Mouse (Mus musculus) embryonic facial prominence, embryonic 13.5 days (tissue): ENCODE data around the gene Hip1. TPM values are rescaled to one million over a fixed set of nuclear protein-coding genes. Genes with fewer than 3 reads are reported as not detected.
A peak's percentile ranks its signal among the peaks of the same experiment; 100 is the strongest.

Source experiments
- ATAC-seq: fragments of 200-750 bp; cut with Nextera tagmentation; 2 replicates; pipeline ENCODE4 v1.8.0; 2017; ENCODE audit warnings: low read depth; ENCODE audit not compliant: insufficient number of reproducible peaks, insufficient read depth, low FRiP score, low TSS enrichment
- H3K27ac ChIP-seq: fragments of 300-500 bp; sonication (generic); 2 replicates; pipeline ENCODE4 v1.5.1; 2015; ENCODE audit warnings: moderate library complexity, mild to moderate bottlenecking, inconsistent platforms
- H3K27me3 ChIP-seq: fragments of 300-500 bp; sonication (generic); 2 replicates; pipeline ENCODE4 v1.6.1; 2015; ENCODE audit warnings: mild to moderate bottlenecking, inconsistent platforms
- H3K36me3 ChIP-seq: fragments of 300-500 bp; sonication (generic); 2 replicates; pipeline ENCODE4 v1.6.1; 2015; ENCODE audit warnings: mild to moderate bottlenecking, inconsistent platforms
- H3K4me1 ChIP-seq: fragments of 300-500 bp; sonication (generic); 2 replicates; pipeline ENCODE4 v1.6.1; 2015; ENCODE audit warnings: inconsistent platforms
- H3K4me2 ChIP-seq: fragments of 300-500 bp; sonication (generic); 2 replicates; pipeline ENCODE4 v1.6.1; 2015; ENCODE audit warnings: moderate library complexity, mild to moderate bottlenecking, inconsistent platforms
- H3K4me3 ChIP-seq: fragments of 300-500 bp; sonication (generic); 2 replicates; pipeline ENCODE4 v1.5.1; 2015; ENCODE audit warnings: mild to moderate bottlenecking, inconsistent platforms
- H3K9ac ChIP-seq: fragments of 300-500 bp; sonication (generic); 2 replicates; pipeline ENCODE4 v1.6.1; 2015; ENCODE audit warnings: mild to moderate bottlenecking, inconsistent platforms
- H3K9me3 ChIP-seq: fragments of 300-500 bp; sonication (generic); 2 replicates; pipeline ENCODE4 v1.6.1; 2016; ENCODE audit warnings: inconsistent platforms
- WGBS: fragments of 180-500 bp; shearing (Covaris S2); methylation state at CpG from one replicate; pipeline ENCODE4 v1.1.7; 2015; ENCODE audit warnings: mixed read lengths; 5-methylcytosine and 5-hydroxymethylcytosine counted together
- polyA plus RNA-seq: library from polyadenylated mRNA; unstranded; fragments of >200 nt; fragmentation: Nextera tagmentation; extraction: Ambion mirVana; gene quantifications from 2 replicates; pipeline ENCODE4 v1.2.1, GENCODE M21; 2015

Gene Hip1
- polyA plus RNA-seq, 1 experiment from 2014 or later, result 37.9 TPM

DNA sequence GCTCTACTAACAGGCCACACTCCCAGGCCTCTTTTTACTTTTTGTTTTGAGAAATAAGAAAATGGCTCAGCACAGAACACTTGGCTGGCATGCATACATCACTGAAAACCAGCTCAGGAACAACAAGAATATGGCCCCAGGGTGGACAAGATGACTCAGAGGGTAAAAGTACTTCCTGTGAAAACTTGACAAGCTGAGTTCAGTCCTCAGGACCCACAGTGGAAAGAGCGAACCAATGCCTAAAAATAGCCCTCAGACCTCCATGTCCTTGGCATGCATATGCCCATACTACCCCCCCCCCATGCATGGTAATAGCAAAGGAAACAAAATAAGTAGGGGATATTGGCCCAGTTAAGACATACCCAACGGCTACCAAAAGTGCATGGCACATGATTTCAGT is 15.0 kb downstream of the Hip1 start:
- ATAC-seq, result no peak
- Histone ChIP-seq H3K27ac (no peak overlapping the region), H3K4me2 (no peak overlapping the region), H3K9ac (no peak overlapping the region), H3K4me3 (no peak overlapping the region), H3K36me3 (0 out of 2 replicates have a peak, but pooled peaks cover 8% of the 10 kb centered on the region), H3K27me3 (no peaks in the 10 kb centered on the region), H3K4me1 (no peaks in the 10 kb centered on the region), H3K9me3 (no peaks in the 10 kb centered on the region)
- 72% methylated on average over 2 of the region's 2 CpGs for WGBS

DNA sequence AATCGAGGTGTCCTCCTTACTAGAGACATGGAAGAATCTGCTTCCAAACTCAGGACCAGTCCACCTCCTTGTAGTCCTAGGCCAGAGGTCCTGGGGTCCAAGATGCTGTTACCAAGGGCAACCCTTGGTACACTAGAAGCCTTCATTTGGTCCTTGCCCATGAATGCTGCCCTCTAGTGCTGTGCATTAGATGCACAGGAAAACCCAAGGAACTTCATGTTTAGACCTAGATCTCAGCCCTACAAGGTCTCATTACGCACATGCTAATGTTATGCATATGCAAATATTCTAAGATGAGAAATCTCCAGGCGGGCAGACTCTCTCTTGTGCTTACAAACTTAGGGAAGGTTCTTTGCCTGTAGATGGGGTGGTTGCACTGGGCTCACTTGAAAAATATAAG is 15.6 kb downstream of the Hip1 start:
- H3K4me3 ChIP-seq, result no peak overlapping the region
- WGBS, result 76% methylated on average over 3 of the region's 3 CpGs
- H3K9me3 ChIP-seq, result no peaks in the 10 kb centered on the region
- no peak overlapping the region for H3K9ac ChIP-seq
- no peak overlapping the region for H3K27ac ChIP-seq
- H3K4me2 ChIP-seq, result no peak overlapping the region
- H3K4me1 ChIP-seq, result no peaks in the 10 kb centered on the region
- no peak for ATAC-seq
- 0 out of 2 replicates have a peak, but pooled peaks cover 8% of the 10 kb centered on the region for H3K36me3 ChIP-seq
- no peaks in the 10 kb centered on the region for H3K27me3 ChIP-seq

DNA sequence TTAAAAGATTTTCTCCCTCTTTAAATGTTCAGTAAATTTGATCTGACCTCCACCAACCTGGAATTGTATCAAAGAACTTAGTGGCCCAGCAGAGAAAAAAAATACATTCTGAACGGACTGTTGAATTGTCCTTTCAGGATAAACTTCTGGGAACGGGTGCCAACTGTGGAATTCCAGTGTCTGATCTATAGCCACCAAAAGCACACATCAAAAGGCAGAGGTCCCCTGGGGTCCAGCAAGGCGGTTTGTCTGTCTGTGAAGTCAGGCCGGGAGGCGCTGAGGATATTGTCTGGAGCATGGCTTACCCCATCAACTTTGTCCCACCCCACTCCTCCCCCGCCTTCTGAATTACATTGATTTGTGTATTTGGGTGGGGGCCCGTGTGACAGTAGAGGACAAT is 16.9 kb downstream of the Hip1 start:
- Histone ChIP-seq H3K4me3 (no peak overlapping the region), H3K4me2 (no peak overlapping the region), H3K27me3 (no peaks in the 10 kb centered on the region), H3K36me3 (0 out of 2 replicates have a peak, but pooled peaks cover 8% of the 10 kb centered on the region), H3K4me1 (no peaks in the 10 kb centered on the region), H3K9ac (no peak overlapping the region), H3K9me3 (no peaks in the 10 kb centered on the region), H3K27ac (no peak overlapping the region)
- no peak for ATAC-seq
- 60% methylated on average over 7 of the region's 7 CpGs for WGBS

GRCm38 (mm10) chr5:135524660-135525560 is 20.0 kb downstream of the Hip1 start:
- Histone ChIP-seq H3K9me3 (no peaks in the 10 kb centered on the region), H3K4me1 (no peaks in the 10 kb centered on the region), H3K4me2 (no peak overlapping the region), H3K4me3 (no peak overlapping the region), H3K36me3 (no peaks in the 10 kb centered on the region), H3K27me3 (no peaks in the 10 kb centered on the region), H3K9ac (no peak overlapping the region), H3K27ac (0 out of 2 replicates have a peak overlapping the region, but pooled peaks have one; percentile 11)
- WGBS, result 78% methylated on average over 11 of the region's 11 CpGs
- ATAC-seq, result no peak

GRCm38 (mm10) chr5:135524087-135524486 is 20.8 kb downstream of the Hip1 start:
- Histone ChIP-seq H3K36me3 (no peaks in the 10 kb centered on the region), H3K4me1 (no peaks in the 10 kb centered on the region), H3K9ac (no peak overlapping the region), H3K4me2 (no peak overlapping the region), H3K9me3 (no peaks in the 10 kb centered on the region), H3K27me3 (no peaks in the 10 kb centered on the region), H3K27ac (no peak overlapping the region), H3K4me3 (no peak overlapping the region)
- ATAC-seq, result no peak
- WGBS, result 84% methylated on average over 2 of the region's 2 CpGs

- Histone ChIP-seq H3K4me1 (no peaks in the 10 kb centered on the region), H3K4me3 (no peak overlapping the region), H3K4me2 (no peak overlapping the region), H3K27me3 (no peaks in the 10 kb centered on the region), H3K9ac (no peak overlapping the region), H3K9me3 (no peaks in the 10 kb centered on the region), H3K36me3 (peaks cover under 1% of the 10 kb centered on the region; the same call in 1 of the 2 replicates), H3K27ac (no peak overlapping the region)
- ATAC-seq, result no peak
- 61% methylated on average over 9 of the region's 9 CpGs for WGBS
These were observed 22.7 kb downstream of the Hip1 start for GRCm38 (mm10) chr5:135522111-135522722.

DNA sequence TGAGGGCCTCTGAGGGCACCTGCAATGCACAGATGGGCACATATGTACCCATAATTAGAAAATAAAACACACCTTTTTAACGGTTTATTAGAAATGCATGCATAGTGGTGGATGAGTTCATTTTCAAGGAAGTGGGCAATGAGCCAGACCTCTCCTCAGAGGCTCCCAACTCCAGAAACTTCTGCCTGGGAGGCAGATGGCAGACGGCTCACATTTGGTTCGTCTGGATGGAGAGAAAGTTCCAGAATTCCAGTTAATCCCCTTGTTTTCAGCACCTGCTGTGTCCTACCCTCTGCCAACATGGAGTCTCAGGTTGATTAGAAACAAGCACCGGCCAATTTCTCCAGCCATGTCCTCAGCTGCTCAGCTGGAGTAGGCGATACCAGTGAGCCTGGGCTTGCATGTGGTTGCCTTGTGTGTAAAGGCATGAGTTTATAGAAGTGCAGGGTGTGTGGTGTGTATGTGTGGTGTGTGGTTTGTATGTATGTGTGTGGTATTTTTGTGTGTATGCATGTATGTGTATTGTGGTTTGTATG is 27.5 kb downstream of the Hip1 start:
- Histone ChIP-seq H3K36me3 (peaks cover 19% of the 10 kb centered on the region), H3K4me1 (peaks cover 6% of the 10 kb centered on the region; the same call in 1 of the 2 replicates), H3K27me3 (no peaks in the 10 kb centered on the region), H3K4me3 (no peak overlapping the region), H3K9ac (no peak overlapping the region), H3K4me2 (no peak overlapping the region), H3K9me3 (peaks cover 10% of the 10 kb centered on the region), H3K27ac (no peak overlapping the region)
- 70% methylated on average over 5 of the region's 5 CpGs for WGBS
- no peak for ATAC-seq

- Histone ChIP-seq H3K27me3 (no peaks in the 10 kb centered on the region), H3K36me3 (peaks cover 19% of the 10 kb centered on the region), H3K27ac (no peak overlapping the region), H3K9me3 (peaks cover 10% of the 10 kb centered on the region), H3K9ac (no peak overlapping the region), H3K4me2 (no peak overlapping the region), H3K4me1 (peaks cover 12% of the 10 kb centered on the region; the same call in 1 of the 2 replicates), H3K4me3 (no peak overlapping the region)
- ATAC-seq, result no peak
- 17% methylated on average over 4 of the region's 4 CpGs for WGBS
These were observed 31.8 kb downstream of the Hip1 start for GRCm38 (mm10) chr5:135513131-135513530.

DNA sequence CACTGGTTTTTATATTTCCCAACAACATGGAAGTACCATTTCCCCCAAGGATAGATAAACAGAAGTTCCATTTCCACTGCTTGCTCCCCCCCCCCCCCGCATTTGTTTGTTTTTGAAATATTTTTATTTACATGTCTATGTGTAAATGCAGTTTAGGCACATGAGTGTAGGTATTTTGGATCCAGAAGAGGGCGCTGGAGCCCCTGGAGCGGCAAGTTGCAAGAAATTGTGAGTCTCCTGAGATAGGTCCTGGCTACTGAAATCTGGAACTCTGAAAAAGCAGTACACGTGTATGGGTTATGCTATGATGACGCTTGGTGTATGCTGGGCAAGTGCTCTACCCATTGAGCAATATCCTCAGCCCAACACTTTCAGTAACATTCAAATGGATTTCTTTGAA is 33.8 kb downstream of the Hip1 start:
- Histone ChIP-seq H3K9me3 (peaks cover 9% of the 10 kb centered on the region), H3K27ac (no peak overlapping the region), H3K4me3 (no peak overlapping the region), H3K4me1 (peaks cover 25% of the 10 kb centered on the region), H3K4me2 (no peak overlapping the region), H3K36me3 (peaks cover 12% of the 10 kb centered on the region), H3K27me3 (no peaks in the 10 kb centered on the region), H3K9ac (no peak overlapping the region)
- no peak for ATAC-seq
- WGBS, result 61% methylated on average over 5 of the region's 5 CpGs

DNA sequence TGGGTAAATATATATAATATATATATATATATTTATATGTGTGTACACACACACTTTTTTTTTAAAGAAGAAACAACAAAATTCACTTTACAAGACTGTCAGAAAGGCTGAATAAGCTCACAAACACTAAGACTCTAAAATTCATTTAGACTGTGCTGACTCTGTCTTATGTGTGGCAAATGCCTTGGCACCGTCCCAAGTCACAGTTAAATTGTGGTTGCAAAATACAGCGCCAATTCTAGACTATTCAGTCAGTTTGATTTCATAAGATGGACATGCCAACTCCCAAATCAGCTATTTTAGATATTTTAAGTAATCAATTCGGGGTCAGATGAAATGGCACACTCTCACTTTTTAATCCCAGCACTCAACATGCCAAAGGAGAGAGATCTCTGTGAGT is 36.6 kb downstream of the Hip1 start:
- peaks cover 31% of the 10 kb centered on the region for H3K4me1 ChIP-seq
- no peak overlapping the region for H3K4me3 ChIP-seq
- ATAC-seq, result no peak
- H3K4me2 ChIP-seq, result no peak overlapping the region
- H3K27me3 ChIP-seq, result no peaks in the 10 kb centered on the region
- H3K9me3 ChIP-seq, result no peaks in the 10 kb centered on the region
- H3K9ac ChIP-seq, result no peak overlapping the region
- H3K27ac ChIP-seq, result no peak overlapping the region
- WGBS, result 62% methylated on average over 3 of the region's 3 CpGs
- H3K36me3 ChIP-seq, result peaks cover 5% of the 10 kb centered on the region

GRCm38 (mm10) chr5:135507561-135508273 is 37.2 kb downstream of the Hip1 start:
- no peak for ATAC-seq
- Histone ChIP-seq H3K27ac (no peak overlapping the region), H3K4me3 (no peak overlapping the region), H3K4me2 (no peak overlapping the region), H3K36me3 (peaks cover 5% of the 10 kb centered on the region), H3K9ac (no peak overlapping the region), H3K4me1 (peaks cover 25% of the 10 kb centered on the region), H3K27me3 (no peaks in the 10 kb centered on the region), H3K9me3 (no peaks in the 10 kb centered on the region)
- WGBS, result 63% methylated on average over 18 of the region's 18 CpGs
